Mouse (Mus musculus): ENCODE measurements around the gene Laptm5.

DNA sequence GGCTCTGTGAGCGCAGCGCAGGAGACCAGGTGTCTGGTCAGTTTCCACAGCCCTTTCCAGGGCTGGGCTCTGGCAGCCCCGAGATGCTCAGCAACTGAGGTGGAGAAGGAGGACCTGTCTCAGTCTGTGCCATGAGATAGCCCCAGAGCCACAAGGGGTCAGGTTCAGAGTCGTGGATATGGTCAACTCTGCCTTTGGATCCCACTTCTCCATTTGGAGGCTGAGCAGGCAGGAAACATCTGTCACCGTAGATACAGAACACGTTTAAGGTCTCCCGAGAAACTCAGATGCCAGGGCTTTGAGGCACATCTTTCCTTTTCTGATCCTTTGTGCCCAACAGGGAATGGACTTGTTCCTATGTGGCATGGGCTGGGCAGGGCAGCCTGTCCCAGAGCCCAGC lies 31.9 kb downstream of the Laptm5 start:
- TF ChIP-seq CTCF (IDR thresholded peaks at IDR 0.05; ENCODE audit: control insufficient read depth, insufficient read depth, low read length) (no peak), POLR2A (IDR thresholded peaks at IDR 0.05; ENCODE audit: borderline replicate concordance, control insufficient read depth, low read depth, low read length) (no peak)

All from bone marrow, adult 2 months (tissue).